Comparison of ENCODE assay signal across 23 mouse cellular contexts in the genomic region with DNA sequence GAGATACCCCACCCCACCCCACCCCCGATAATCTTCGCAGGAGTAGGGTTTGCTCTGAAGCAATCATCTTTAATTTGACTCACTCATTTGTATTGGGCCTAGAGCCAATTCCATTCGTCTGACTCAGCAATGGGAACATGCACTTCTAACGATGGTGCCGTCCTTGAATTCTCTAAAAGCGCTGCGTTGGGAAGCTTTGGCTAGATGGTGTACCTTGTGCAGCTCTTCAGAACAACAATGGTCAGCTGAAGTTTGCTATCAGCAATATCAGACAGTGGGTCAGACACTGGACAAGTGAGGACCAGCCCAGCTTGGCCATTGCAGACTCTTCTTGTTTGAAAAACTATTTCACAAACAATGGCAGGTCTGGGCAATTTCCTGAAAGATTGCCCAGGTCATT.
DNase-seq lines count a peak whose midpoint lies in the region; ATAC-seq and TF ChIP-seq lines count a peak whose summit lies in the region.
"Had no signal": no experiment of that assay in that cellular context is flagged by ENCODE, and none has a peak within 500 bp of the region (broad histone marks: within the 10 kb centered on the region; RNA-seq: fewer than 3 reads in every experiment).

No protein-coding gene starts in this region.

- no peaks in the 10 kb centered on the region for H3K36me3 ChIP-seq in embryonic facial prominence, embryonic 14.5 days (ENCODE audit: control insufficient read depth, insufficient read depth, low read length)
- H3K36me3 ChIP-seq in embryonic facial prominence, embryonic 10.5 days (replicated peaks): no peaks in the 10 kb centered on the region
- H3K36me3 ChIP-seq: forebrain, embryonic 10.5 days; heart, embryonic 12.5 days; hindbrain, embryonic 12.5 days; kidney, embryonic 15.5 days; limb, embryonic 15.5 days; liver, embryonic 15.5 days had no signal

- H3K4me3 ChIP-seq in embryonic facial prominence, embryonic 14.5 days (ENCODE audit: low read depth, low read length): no peak overlapping the region
- no peak overlapping the region for H3K4me3 ChIP-seq in embryonic facial prominence, embryonic 10.5 days
- H3K4me3 ChIP-seq: forebrain, embryonic 10.5 days; heart, embryonic 12.5 days; hindbrain, embryonic 12.5 days; kidney, embryonic 15.5 days; limb, embryonic 15.5 days; liver, embryonic 15.5 days had no signal

- TF ChIP-seq CTCF in brain, embryonic 14.5 days (IDR thresholded peaks at IDR 0.05; ENCODE audit: borderline replicate concordance, extremely low read depth, insufficient read depth, insufficient read length): no peak

- H3K27me3 ChIP-seq in embryonic facial prominence, embryonic 14.5 days (replicated peaks; ENCODE audit: control insufficient read depth, insufficient read depth, low read length): no peaks in the 10 kb centered on the region
- no peaks in the 10 kb centered on the region for H3K27me3 ChIP-seq in embryonic facial prominence, embryonic 10.5 days (replicated peaks; ENCODE audit: low read depth, poor library complexity, severe bottlenecking)
- H3K27me3 ChIP-seq: heart, embryonic 12.5 days; hindbrain, embryonic 12.5 days; kidney, embryonic 15.5 days; limb, embryonic 15.5 days; liver, embryonic 15.5 days; Patski had no signal

- ATAC-seq in embryonic facial prominence, embryonic 14.5 days (ENCODE audit: low read depth): no peak
- ATAC-seq: intestine, postnatal 0 days; Patski had no signal

- no peak overlapping the region for H3K4me2 ChIP-seq in embryonic facial prominence, embryonic 14.5 days (ENCODE audit: low read depth, low read length)
- H3K4me2 ChIP-seq: heart, embryonic 12.5 days; hindbrain, embryonic 12.5 days; kidney, embryonic 15.5 days; limb, embryonic 15.5 days; liver, embryonic 15.5 days had no signal

- no peak overlapping the region for H3K9ac ChIP-seq in embryonic facial prominence, embryonic 14.5 days (ENCODE audit: low read depth, low read length)
- H3K9ac ChIP-seq: heart, embryonic 12.5 days; hindbrain, embryonic 12.5 days; kidney, embryonic 15.5 days; limb, embryonic 15.5 days; liver, embryonic 15.5 days had no signal

- WGBS in embryonic facial prominence, embryonic 14.5 days: 70% methylated on average over 7 of the region's 7 CpGs
- WGBS in embryonic facial prominence, embryonic 10.5 days: 85% methylated on average over 7 of the region's 7 CpGs

- no peak for TF ChIP-seq POLR2A in brain, embryonic 14.5 days (IDR thresholded peaks at IDR 0.05; ENCODE audit: borderline replicate concordance, extremely low read depth, insufficient read depth, insufficient read length, poor library complexity, severe bottlenecking)

- no peak overlapping the region for H3K27ac ChIP-seq in embryonic facial prominence, embryonic 14.5 days (replicated peaks; ENCODE audit: low read depth, low read length)
- H3K27ac ChIP-seq in embryonic facial prominence, embryonic 10.5 days (replicated peaks): no peak overlapping the region
- H3K27ac ChIP-seq: forebrain, embryonic 10.5 days; hindbrain, embryonic 12.5 days; kidney, embryonic 15.5 days; limb, embryonic 15.5 days; liver, embryonic 15.5 days; macrophage had no signal

- peaks cover 14% of the 10 kb centered on the region for H3K4me1 ChIP-seq in embryonic facial prominence, embryonic 14.5 days (ENCODE audit: control insufficient read depth, insufficient read depth, low read length)
- 0 out of 2 replicates have a peak, but pooled peaks cover 5% of the 10 kb centered on the region for H3K4me1 ChIP-seq in embryonic facial prominence, embryonic 10.5 days
- H3K4me1 ChIP-seq: forebrain, embryonic 10.5 days; heart, embryonic 12.5 days; hindbrain, embryonic 12.5 days; liver, embryonic 15.5 days had no signal

- H3K9me3 ChIP-seq in embryonic facial prominence, embryonic 14.5 days (ENCODE audit: control insufficient read depth, low read length): no peaks in the 10 kb centered on the region
- no peaks in the 10 kb centered on the region for H3K9me3 ChIP-seq in embryonic facial prominence, embryonic 10.5 days
- H3K9me3 ChIP-seq: forebrain, embryonic 10.5 days; heart, embryonic 12.5 days; hindbrain, embryonic 12.5 days; kidney, embryonic 15.5 days; limb, embryonic 15.5 days; liver, embryonic 15.5 days had no signal

- peak; percentile 11 for DNase-seq in embryonic facial prominence, embryonic 14.5 days (ENCODE audit: low spot score)
- no peak for DNase-seq in embryonic facial prominence, embryonic 10.5 days (ENCODE audit: low spot score)
- DNase-seq in urinary bladder, adult 2 months (ENCODE audit: low spot score): peak; percentile 28
- no peak for DNase-seq in urinary bladder, postnatal 4 days (ENCODE audit: low spot score in 2 of 2)
- DNase-seq in brain, embryonic 14.5 days (ENCODE audit: low read depth): peak; percentile 19
- DNase-seq in layer of hippocampus, postnatal 14 days (ENCODE audit: low spot score in 2 of 2): no peak
- no peak for DNase-seq in retina, embryonic 14.5 days (ENCODE audit: low spot score)
- DNase-seq: cerebellum, adult 2 months; gastrocnemius, postnatal 25 days; heart, postnatal 10 days; kidney, postnatal 4 days; left cerebral cortex, postnatal 4 days; thymus, adult 2 months; thymus, postnatal 4 days had no signal

Comparison
In these comparisons a context has a peak if more than half of its experiments do, and no peak if none do; other contexts are left out.
1. DNase-seq: peak in embryonic facial prominence, embryonic 14.5 days (single experiment), urinary bladder, adult 2 months (single experiment) and brain, embryonic 14.5 days (single experiment); none in embryonic facial prominence, embryonic 10.5 days (single experiment), urinary bladder, postnatal 4 days (0 of 2), layer of hippocampus, postnatal 14 days (0 of 2) and retina, embryonic 14.5 days (single experiment).